Mouse (Mus musculus) frontal cortex, adult (tissue): Measurements from ENCODE around the gene Wbp1.

Experiments used
- ATAC-seq: cut with Nextera tagmentation; 2 replicates; pipeline ENCODE4 v1.9.2; 2017; ENCODE audit warnings: mild to moderate bottlenecking, moderate library complexity, mixed read lengths; ENCODE audit not compliant: low TSS enrichment

Gene Wbp1

GRCm38 (mm10) chr6:83084477-83084876, 36.9 kb downstream of the Wbp1 start:
- no peak for ATAC-seq

GRCm38 (mm10) chr6:83083497-83083896, 37.9 kb downstream of the Wbp1 start:
- no peak for ATAC-seq

DNA sequence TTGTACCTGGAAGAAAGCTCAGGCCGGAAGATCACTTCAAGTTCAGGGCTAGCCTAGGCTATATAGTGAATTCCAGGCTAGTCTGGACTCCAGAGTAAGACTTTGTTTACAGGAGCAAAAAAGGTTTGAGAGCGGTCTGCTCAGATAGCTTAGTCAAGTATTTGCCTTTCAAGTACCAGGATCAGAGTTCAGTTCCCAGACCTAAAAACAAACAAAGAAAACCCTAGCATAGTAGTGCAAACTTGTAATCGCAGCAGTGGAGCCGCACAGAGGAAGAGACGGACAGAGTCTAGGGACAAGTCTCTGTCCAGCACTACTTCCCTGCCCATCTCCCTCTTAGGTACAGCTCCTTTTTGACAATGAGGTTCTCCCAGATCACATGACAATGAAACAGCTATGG, 41.1 kb downstream of the Wbp1 start:
- no peak for ATAC-seq

GRCm38 (mm10) chr6:83078324-83078858, 43.0 kb downstream of the Wbp1 start:
- peak; percentile 92 for ATAC-seq

- ATAC-seq, result peak; percentile 39; the same call in 1 of the 2 replicates
These were observed 43.6 kb downstream of the Wbp1 start, which contains the start of gene Pcgf1 for GRCm38 (mm10) chr6:83077630-83078323. Gene Pcgf1 (plus strand): TSS chr6:83077869.

DNA sequence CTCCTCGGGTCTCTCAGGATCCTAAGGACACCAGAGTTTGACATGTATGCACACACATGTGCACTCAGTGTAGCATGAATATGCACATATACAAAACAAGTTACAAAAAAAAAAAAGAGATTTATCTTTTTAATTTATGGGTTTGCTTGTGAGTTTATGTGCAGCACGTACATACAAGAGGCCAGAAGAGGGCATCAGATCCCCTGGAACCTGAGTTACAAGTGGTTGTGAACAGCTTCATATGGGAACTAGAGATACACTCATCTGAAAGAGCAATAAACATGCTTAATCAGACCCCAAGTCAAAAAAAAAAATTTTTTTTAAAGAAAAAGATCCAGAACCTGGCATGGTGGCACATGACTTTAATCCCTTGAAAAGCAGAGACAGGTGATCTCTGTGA, 46.4 kb downstream of the Wbp1 start:
- ATAC-seq, result no peak

GRCm38 (mm10) chr6:83071220-83071619, 50.1 kb downstream of the Wbp1 start:
- ATAC-seq, result no peak

GRCm38 (mm10) chr6:83070311-83071219, 50.8 kb downstream of the Wbp1 start:
- ATAC-seq, result no peak

- no peak for ATAC-seq
These were observed 51.3 kb downstream of the Wbp1 start, which contains the start of gene Tlx2 for GRCm38 (mm10) chr6:83070247-83070310. Gene Tlx2 (minus strand): TSS chr6:83070293.

- ATAC-seq, result no peak
These were observed 51.7 kb downstream of the Wbp1 start for GRCm38 (mm10) chr6:83069488-83070246.
